Mouse (Mus musculus): ENCODE measurements around the gene Osbp2.

Gene Osbp2

DNA sequence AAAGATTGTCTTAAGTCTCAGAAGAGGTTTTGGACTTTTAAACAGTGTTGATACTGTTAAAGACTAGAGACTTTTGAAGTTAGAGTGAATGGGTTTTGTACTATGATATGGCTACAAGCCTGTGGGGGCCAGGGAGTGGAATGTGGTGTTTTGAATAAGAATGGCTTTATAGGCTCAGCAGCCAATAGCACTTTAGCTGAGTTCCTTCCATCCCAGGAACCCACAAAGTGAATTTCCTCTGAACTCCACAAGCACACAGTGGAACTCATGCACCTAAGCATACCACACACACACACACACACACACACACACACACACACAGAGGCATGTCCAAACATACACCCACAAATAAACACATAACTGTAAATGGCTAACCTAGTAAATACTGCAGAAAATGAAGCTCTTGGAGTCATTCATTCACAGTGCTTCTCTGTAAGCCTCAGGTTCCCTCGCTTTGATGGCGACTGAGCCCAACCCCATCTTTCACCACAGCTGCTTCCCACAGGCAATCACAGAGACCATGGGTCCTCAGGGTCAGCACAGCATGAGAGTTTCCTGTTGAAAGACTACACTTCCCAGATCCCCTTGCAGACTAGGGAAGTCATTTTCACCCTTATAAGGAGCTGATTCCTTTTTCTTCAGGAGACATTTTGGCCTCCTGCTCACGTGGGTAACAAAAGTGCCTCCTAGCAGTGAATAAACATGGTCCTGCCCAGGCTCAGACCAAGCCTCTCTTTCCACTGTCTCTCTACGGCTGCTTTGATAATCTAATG, 45.5 kb downstream of the Osbp2 start:
- DNase-seq: no peak

DNA sequence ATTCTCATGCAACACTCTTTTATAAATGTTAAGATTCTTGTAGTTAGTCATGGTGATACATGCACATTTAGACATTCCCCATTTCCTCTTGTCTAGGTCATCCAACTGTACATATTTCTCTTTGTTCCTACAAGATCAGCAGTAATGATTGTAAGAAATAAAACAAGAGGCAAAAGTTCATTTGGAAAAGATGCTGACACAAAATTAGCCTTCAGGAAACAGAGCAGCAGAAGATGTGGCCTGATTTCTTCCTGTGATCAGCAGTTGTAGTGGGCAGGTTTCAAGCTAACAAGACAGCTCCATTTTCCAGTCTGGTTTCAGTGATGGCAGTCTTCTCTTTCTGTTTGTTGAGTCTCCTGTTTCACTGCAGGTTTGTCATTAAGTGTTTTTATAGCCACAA, 47.8 kb downstream of the Osbp2 start:
- no peak for DNase-seq

DNA sequence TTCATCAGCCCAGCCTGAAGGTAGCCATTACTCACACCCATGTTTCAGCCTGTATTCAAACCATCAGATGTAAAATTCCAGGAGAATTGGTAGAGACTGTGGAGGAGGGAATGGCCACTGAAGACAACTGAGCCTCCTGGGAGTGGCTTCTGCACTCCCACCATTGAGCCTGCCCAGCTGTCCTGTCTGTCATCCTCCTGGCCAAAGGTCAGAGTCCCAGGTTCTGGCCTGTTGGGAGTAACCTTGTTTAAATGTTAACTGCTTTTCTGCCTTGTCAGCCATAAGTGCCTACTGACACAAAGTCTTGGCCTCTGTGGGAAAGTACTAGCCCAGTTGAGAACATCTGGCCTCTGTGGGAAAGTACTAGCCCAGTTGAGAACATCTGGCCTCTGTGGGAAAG, 50.4 kb downstream of the Osbp2 start:
- DNase-seq: no peak

DNA sequence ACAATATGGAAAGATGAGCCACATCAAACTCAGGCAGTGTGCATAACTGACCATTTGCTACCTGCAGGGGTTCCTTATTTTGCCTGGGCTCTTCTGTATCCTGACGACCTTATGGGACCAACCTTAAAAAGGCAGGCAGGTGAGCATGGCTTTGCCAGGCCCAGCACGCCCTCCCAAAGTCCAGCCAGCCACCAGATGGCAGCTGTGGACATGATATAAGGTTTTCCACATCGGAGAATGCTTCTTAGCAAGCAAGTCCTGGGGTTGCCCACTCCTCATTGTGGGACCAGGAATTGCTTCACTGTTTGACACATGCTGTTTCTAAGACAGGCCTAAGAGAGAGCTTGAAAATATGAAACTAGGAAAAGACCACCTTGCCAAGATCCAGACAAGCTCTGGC, 55.5 kb downstream of the Osbp2 start:
- peak; percentile 63 to 68 for DNase-seq

DNA sequence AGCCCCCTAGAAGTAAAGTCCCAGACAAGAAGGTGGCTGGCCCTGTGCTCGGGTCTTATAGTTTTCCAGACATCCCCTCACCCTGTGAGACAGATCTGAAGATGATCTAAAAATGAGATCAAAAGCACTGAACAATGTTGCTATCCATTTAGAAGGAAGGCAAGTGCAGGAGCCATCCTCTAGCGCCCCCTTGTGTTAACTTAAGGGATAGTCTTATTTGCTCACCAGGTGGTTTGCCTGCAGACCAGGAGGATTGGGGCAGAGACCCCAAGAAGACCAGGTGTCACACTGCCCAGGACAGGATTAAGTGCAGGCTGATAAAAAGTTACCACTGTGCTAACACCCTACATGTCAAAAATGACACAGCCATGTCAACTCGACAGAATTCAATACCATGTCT, 58.3 kb downstream of the Osbp2 start:
- peak; percentile 56 to 64 for DNase-seq

DNA sequence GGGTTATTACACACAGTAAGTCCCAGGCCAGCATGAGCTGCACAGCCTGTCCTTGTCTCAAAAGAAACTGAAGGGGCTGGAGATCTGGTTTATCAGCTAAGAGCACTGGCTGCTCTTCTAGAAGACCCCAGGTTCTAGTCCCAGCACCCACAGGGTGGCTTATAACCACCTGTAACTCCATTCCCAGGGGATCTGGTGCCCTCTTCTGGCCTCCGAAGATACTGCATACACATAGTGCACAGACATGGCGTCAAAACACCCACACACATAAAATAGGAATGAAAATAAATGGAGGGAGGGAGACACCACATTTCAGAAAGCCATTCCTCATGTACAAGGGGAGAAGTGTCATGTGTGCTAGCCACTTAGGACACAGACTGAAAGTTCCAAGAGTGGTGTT, 59.1 kb downstream of the Osbp2 start:
- no peak for DNase-seq

DNA sequence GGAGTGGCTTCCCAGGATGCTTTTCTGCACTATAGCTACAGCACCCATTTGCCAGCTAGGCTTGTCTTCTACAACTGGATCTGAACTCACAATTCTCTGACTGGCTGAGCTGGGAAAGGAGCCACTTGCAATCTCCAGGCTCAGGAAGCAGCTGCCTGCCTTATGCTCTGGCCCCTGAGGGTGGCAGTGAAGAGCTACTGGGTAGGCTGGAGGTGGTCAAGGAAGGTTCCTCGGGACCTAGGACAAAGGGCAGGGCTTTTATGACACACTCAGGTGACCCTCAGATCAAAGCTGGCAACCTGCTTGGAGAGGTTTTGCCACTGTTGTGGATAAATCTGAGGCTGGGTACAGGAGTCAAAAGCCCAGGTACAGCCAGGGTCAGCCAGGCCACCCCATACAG, 61.6 kb downstream of the Osbp2 start:
- peak in 1 of 2 experiments; percentile 33 for DNase-seq

DNA sequence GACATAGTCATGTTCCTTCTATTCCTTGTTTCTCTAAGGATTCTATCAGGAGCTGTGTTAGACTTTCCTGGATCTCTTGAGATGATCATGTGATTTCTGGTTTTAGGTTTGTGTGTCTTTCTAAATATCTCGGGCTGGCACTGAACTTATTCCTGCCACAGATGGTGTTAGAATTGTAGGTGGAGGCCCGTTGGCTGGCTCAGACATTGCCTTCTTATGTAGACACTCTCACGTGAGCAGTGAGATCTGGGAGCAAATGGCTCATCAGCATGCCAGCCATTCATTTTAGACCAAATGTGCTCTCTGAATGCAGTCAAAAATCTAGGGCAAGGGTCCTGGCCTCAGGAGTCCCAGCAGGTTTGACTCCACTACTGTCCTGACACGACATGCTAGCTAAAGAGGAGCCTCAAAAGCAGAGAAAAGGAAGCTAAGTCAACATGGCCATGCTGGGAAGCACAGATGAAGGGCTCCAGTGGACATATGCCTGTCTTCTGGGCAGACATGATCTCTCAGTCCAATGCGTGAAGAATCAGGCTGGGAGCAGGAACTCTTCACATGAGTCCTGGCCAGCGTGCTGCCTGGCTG, 66.0 kb downstream of the Osbp2 start:
- no peak for DNase-seq

DNA sequence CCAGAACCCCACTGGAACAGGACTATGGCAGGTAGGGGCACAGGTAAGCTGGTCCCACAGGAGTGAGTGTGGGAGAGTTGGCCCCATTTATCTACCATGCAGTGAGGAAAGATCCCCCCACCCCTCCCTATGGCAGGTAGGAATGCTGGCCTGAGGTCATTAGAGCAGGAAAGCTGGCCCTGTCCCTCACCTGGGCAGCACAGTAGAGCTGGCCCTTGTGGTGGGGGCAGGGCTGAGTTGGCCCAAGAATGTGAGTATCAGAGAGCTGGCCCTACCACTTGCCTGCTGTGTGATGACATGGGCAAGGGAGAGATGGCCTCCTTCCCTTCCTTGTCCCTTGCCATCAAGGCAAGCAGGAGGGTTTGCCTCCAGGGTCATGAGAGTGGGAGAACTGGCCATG, 73.0 kb downstream of the Osbp2 start:
- no peak for DNase-seq

DNA sequence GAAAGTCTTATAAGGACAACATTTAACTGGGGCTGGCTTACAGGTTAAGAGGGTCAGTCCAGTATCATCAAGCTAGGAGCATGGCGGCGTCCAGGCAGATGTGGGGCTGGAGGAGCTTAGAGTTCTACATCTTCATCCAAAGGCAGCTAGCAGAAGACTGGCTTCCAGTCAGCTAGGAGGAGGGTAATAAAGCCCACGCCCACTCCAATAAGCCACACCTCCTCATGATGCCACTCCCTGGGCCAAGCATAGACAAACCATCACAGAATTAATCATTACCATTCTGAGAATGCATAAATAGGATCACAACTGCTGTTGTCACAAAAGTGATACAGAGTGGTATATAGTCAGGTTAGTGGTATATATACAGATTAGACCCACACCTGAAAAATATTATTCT, 73.8 kb downstream of the Osbp2 start:
- no peak for DNase-seq

DNA sequence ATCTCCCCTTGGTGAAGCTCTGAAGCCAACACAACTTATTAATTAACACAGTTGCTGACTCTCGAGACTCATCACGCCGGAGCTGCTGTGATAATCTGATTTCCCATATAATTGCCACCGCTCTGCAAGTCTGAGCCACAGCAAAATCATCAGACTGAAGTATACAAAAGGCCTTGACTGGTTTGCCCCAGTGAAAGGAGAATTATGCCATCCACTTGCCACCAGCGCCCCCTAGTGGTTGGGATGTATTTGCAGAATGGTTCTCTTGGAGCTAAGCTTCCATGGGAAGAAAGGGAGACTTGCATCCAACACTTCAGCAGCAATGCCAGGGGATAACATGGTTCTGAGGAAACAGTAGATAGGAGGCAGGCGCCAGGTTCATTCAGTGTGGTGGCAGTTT, 77.1 kb downstream of the Osbp2 start:
- DNase-seq: peak; percentile 92 to 95

DNA sequence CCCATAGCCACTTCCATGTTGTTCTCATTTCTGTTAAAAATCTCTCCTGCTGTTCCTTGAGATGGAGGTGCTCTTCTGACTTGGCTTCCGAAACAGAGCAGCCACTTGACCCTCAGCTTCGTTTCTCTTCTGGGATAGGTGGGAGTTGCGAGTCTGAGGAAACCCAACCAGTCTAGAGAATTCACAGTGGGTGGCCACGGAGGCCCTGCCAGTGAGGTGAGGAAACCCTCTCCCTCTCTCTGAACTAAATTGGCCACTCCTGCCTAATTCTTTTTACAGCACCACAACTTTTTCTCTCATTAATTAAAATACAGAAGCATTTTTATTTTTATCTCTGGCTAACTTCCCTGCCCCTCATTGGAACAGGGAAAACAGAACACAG, 88.4 kb downstream of the Osbp2 start:
- DNase-seq: peak in 1 of 2 experiments; percentile 48

DNA sequence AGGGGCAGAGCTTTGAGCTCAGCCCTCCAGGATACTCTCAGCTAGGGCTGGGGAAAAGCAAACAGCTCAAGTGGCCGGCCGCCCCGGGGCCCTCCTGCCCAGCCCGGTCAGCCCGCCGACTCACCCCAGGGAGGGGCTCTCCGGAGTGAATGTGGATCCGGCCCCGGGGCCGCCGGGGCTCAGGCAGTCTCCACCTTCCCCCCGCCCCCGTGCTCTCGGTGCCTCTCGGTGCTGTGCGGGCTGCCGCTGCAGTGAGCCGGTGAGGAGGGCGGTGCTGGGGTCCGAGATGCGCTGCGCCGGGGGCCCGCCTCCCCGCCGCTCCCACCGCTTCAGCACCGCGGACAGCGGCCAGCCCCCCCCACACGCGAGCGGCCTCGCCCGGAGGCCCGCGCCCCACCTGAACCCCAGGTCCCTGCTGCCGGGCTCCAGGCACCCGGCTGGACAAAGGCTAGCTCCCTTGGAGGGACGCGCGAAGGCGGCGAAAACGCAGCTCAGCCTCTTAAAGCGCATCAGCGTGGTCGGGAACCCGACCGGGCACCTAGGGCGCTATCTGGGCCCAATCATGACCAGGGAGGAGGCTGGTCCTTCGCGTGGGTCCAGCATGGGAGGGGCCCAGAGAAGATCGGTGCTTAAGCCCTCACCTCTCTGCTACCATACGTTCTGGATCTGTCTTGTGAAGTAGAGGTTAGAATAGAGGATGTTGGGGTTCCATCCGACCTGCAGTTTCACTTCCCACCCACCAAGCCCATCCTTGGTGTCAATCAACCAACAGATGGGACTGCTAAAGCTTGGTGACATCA, 89.0 kb downstream of the Osbp2 start:
- peak; percentile 69 to 72 for DNase-seq

DNA sequence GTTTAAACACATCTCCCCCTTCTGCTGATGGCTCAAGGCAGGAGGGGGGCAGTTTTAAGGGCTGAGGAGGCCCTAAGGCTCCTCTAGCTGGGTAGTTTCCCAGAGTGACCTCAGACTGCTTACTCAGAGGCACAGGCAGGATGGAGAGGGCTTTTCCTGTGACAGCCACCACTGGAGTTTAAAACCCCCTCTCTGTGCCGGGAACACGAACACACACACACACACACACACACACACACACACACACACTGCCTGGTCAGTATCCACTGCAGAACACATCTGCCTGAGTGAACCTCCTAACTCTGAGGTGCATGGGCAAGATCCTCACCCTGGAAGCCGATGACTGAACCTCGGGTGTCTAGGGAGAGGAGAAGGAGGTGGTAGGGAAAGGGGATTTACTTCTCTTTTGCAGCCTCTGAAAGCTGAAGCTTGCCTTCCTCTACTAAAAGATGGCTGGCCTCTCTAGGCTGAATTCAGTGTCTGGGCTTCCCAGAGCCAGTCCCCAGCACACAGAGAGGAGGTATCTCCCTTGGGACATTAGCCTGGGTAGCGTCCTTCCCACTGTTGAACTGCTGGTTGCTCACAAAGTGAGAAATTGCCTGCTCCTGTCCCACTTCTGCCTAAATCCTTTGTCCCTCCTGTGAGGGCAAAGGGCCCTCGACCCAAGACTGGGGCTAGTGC, 89.8 kb downstream of the Osbp2 start:
- peak; percentile 55 for DNase-seq

DNA sequence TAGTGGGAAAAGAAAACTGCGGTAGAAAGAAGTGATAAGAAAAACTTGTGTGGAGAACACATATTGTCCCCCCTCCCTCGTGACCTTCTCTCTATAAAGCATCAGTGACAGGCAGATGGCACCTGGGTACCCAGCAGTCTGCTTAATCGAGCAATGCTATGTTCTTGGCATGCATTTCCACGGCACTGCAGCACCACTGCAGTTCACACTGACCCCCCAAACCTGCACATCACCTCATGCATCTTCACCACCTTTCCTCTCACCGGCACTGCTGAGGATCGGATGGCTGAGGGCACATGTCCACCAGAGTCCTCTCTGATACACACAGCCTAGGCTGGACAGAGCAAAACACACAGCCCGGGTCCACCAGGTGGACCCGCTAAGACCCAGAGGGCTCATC, 90.6 kb downstream of the Osbp2 start:
- DNase-seq: peak; percentile 63 to 68

DNA sequence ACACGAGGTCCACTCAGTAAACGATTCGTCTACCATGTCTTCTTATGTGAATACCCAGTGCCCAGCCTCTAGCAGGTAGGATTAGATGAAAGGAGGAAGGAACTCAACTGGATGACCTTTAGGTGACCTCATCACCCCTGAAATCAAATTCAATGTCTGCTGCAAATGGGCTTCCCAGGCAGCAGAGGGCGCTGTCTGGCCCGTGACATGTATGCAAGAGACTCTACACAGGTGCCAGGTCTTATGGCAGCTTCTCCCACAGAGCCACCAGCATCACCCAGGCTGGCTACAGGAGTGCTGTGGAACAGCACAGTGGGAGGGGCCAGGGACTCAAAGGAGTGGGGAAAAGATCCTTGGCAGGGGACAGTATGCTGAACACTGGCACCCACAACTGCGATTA, 92.4 kb downstream of the Osbp2 start:
- peak; percentile 44 to 61 for DNase-seq

DNA sequence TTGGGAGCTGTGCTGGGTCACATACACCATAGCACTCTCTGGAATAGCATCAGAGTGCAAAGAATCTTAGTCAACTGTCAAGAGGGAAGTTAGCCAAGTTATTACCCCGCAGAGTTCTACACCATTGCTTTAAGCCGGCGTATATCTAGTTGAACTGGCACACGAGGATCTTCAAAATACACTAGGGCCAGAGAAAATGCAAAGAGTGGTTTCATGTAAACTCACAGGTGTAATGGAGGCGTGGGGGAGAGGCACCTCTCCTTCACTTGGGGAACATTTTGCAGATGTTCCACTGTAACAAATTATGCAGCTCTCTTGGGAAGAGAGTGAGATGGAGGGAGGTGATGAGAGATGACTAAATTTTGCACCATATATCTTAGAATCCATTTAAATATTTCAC, 95.9 kb downstream of the Osbp2 start:
- DNase-seq: no peak

DNA sequence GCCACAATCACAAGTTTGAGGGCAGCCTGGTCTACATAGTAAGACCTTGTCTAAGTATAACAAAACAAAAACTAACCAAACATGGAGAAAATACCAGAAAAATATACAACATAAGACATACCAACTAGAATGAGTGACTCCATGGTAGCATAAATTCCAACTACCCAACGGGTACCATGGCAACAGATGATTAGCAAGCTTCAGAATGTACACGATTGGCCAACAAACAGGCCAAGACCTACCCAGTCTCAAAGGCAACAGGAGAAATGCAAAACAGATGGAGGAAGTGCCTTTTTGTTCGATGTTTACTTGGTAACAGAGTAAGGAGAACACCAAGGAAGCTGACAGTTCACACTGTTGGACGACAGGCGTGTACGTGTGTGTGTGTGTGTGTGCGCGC, 96.7 kb downstream of the Osbp2 start:
- no peak for DNase-seq

DNA sequence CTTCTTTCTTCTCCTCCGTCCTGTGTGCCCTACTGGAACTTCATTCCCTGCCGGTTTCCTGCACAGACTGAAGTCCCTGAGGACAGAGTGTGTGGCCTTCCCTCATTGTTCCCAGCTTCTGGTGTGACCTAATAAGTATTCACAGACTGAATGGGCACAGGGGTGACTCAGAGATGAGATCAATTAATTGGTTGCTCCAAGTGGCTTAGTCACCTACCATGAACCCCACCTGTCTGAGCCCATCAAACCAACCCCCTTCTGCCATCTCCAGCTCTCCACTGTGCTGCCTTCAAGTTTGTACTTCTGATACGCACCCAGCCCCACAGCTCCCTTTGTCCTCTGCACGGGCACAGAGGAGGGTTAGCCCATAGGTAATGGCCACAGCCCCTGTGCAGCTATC, 99.4 kb downstream of the Osbp2 start:
- DNase-seq: no peak

DNA sequence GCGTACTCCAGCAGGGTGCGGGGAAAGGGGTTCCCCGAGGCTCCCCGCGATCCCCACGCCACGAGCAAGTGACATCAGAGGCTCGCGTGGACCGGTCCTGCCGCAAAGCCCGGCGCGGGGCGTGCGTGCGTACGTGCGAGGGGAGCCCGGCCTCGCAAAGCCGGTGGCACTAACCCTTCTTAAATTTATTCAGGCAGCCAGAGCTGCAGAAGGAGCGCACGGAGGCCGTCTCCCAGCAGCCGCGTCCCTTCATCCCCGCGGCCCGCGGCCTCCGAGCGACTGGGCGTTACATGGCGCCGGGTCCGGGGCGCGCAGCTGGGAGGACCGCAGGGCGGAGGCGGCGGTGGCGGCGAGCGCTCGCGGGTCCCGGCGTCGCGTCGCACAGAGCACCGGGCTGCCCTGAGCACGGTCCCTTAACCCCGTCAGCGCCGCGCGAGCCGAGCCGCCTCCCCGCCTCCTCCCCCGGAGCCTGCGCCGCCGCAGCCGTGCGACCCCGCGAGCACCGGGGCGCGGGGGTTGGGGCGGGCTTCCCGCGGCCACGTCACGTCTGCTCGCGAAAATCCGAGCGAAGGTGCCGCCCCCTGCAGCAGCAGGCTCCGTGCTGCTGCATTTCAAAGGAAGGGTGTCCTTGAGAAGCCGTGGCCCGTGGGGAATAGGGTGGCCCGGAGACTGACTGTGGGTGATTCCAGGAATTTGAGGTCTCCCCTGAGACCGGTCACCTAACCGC, 101.8 kb downstream of the Osbp2 start:
- DNase-seq: peak; percentile 46 to 63

DNA sequence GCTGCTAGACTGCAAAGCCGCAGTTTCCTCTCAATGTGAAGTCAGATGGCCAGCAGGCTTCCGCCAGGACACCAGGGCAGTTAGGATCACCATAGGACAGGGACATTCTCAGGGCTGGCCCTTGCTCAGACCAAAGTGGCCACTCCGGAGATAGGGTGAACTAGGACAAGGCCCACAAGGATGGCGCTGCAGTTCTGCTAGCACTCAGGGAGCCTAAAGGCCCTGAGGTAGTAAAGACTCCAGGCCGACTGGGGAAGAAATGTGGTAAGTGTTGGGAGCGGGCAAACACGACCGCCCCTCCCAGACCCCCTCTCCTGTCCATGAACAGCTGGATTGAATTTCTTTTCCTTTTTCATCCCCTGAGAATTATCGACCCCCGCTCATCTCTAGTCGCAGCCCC, 102.4 kb downstream of the Osbp2 start:
- peak; percentile 52 to 56 for DNase-seq

DNA sequence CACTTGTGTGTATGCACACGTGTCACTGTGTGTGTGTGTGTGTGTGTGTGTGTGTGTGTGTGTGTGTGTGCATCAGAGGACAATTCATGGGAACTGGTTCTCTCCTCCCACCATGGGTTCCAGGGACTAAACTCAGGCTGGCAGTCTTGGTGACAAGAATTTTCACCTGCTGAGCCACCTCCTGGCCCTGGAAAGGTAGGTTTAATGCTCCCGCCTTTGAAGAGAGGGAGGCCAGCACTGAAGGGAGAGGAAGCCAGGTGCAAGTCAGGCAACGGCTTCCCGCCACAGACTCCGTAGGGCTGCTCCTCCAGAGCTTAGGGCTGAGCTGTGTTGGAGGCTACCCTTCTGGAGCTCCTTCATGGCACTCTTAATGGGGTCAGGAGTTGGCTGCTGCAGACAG, 104.3 kb downstream of the Osbp2 start:
- DNase-seq: peak; percentile 62 to 74

DNA sequence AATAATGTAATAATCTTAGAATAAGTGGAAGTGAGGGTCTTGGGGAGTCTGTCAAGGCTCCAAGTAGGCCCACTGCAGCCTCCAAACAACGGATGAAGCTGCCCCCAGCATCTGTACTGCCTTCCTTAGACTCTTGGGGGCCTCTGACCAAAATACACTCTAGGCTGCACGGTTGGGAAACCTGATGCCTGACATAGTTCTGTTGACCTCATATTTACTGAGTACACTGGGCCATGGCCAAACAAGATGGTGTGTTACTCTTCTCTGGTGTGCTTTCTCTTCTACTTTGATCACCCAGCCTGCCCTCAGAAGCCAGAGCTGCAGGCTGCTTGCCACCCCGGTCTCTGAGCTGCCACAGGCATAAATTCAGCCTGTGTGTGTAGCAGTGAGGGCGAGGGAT, 108.4 kb downstream of the Osbp2 start:
- DNase-seq: no peak

Data from cerebellum, adult 18-20 months (tissue).